Mouse (Mus musculus): ENCODE measurements around the gene Gm4491.
"Not testable (repeated sequence)": the region's sequence is repeated elsewhere in the genome, so short reads cannot be mapped to it uniquely, and the experiment has no call there.

The Gm4491 gene

DNA sequence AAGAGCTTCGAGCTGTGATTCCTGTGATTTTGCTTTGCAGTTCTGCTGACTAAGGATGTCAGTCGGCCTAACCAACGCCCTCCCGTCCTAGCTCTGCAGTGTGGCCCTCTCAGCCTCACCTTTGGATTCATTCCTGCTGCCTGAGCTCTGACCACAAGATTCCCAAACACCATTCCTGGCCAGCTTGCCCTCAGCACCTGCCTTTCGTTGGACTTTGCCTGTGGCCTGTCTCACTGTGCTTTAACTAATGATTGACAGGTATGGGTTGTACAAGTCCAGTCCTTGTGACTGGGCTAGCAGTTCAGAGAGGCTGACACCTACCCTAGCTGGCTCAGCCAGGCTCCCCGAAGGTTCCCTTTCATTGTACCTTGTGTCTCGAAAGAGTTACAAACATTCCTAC is 26.6 kb downstream of the Gm4491 start:
- ATAC-seq (ENCODE audit: insufficient number of reproducible peaks, low FRiP score, low TSS enrichment): no peak

GRCm38 (mm10) chr14:57084180-57084668 is 31.5 kb downstream of the Gm4491 start:
- no peak for ATAC-seq (ENCODE audit: insufficient number of reproducible peaks, low FRiP score, low TSS enrichment)

DNA sequence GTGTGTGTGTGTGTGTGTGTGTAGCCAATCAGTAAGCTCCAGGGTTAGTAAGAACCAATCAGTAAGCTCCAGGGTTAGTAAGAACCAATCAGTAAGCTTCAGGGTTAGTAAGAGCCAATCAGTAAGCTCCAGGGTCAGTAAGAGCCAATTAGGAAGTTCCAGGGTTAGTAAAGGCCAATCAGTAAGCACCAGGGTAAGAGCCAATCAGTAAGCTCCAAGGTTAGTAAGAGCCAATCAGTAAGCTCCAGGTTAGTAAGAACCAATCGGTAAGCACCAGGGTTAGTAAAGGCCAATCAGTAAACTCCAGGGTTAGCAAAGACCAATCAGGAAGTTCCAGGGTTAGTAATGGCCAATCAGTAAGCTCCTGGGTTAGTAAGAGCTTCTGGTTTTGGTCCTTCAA is 32.8 kb downstream of the Gm4491 start:
- ATAC-seq (ENCODE audit: insufficient number of reproducible peaks, low FRiP score, low TSS enrichment): no peak

DNA sequence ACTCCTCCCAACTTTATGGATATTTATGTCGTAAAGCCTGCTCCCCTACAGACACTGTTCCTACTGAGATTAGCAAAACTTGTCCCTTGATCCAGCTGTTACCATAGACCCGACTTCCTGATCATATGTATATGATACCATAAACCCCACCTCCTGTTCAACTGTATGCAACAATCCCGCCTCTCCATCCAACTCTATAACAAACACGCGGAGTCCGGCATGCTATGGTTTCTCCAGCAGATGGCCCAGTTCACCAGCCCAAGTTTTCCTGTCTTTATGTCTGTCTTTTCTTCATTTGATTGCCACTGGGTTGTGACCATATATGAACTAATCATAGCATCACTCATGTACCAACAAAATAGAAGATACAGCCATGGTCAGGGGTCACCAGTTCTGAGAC is 40.1 kb downstream of the Gm4491 start:
- no peak for ATAC-seq (ENCODE audit: insufficient number of reproducible peaks, low FRiP score, low TSS enrichment)

DNA sequence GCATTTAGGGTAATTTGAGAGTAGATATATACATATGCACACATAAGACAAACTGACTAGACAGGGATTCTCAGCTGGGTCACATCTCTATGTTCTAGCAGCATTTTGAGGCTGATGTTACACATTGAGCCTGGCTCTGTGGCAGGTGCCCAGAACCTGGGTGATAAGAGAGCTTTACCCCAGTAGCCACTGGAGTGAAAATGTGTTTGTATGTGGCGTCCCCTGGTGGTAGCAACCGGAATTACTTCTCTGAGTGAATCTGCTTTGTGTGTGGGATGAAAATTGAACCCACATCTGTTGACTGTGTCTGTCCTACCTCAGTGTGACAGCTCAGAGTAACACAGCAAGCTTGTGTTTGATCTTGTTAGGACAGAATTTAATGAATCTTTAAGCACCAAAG is 45.8 kb downstream of the Gm4491 start:
- ATAC-seq (ENCODE audit: insufficient number of reproducible peaks, low FRiP score, low TSS enrichment): not testable (repeated sequence)

DNA sequence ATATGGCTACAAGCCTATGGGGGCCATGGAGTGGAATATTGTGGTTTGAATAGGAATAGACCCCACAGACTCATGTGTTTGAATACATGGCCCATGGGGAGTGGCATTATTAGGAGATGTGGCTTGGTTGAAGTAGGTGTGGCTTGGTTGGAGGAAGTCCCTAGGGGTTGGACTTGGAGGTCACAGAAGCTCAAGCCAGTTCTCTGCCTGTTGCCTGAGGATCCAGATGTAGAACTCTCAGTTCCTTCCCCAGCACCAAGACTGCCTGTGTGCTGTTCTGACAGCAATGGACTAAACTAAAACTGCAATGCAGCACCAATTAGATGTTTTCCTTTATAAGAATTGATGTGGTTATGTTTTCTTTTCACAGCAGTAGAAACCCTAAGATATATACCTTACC is 49.6 kb downstream of the Gm4491 start:
- no peak for ATAC-seq (ENCODE audit: insufficient number of reproducible peaks, low FRiP score, low TSS enrichment)

Data from cerebellum, adult (tissue).